Mouse (Mus musculus) lung, postnatal 36 days (tissue): Measurements from ENCODE around the gene Afap1l2.

ENCODE experiments used
- DNase-seq: peaks from one replicate; pipeline ENCODE4 v3.0.0; 2022; ENCODE audit warnings: mixed read lengths

The Afap1l2 gene

GRCm38 (mm10) chr19:57006841-57007240, 1.2 kb downstream of the Afap1l2 start:
- no peak for DNase-seq

GRCm38 (mm10) chr19:57005062-57005461, 3.0 kb downstream of the Afap1l2 start:
- peak; percentile 76 for DNase-seq

- DNase-seq, result peak; percentile 60
Observed at GRCm38 (mm10) chr19:57003460-57003810, 4.6 kb downstream of the Afap1l2 start.

- no peak for DNase-seq
Observed at GRCm38 (mm10) chr19:57002741-57003459, 5.1 kb downstream of the Afap1l2 start.

- DNase-seq, result no peak
Observed at GRCm38 (mm10) chr19:57001926-57002325, 6.1 kb downstream of the Afap1l2 start.

- no peak for DNase-seq
Observed at GRCm38 (mm10) chr19:57000592-57000991, 7.4 kb downstream of the Afap1l2 start.

GRCm38 (mm10) chr19:56999781-57000180, 8.2 kb downstream of the Afap1l2 start:
- DNase-seq, result no peak

- no peak for DNase-seq
Observed at GRCm38 (mm10) chr19:56998910-56999309, 9.1 kb downstream of the Afap1l2 start.

GRCm38 (mm10) chr19:56998331-56998730, 9.7 kb downstream of the Afap1l2 start:
- no peak for DNase-seq

- peak; percentile 82 for DNase-seq
Observed at GRCm38 (mm10) chr19:56997164-56997599, 10.8 kb downstream of the Afap1l2 start.

- no peak for DNase-seq
Observed at GRCm38 (mm10) chr19:56995441-56995840, 12.6 kb downstream of the Afap1l2 start.

- peak; percentile 83 for DNase-seq
Observed at GRCm38 (mm10) chr19:56994653-56995052, 13.4 kb downstream of the Afap1l2 start.

GRCm38 (mm10) chr19:56993763-56994162, 14.3 kb downstream of the Afap1l2 start:
- no peak for DNase-seq

- DNase-seq, result no peak
Observed at GRCm38 (mm10) chr19:56992978-56993545, 15.0 kb downstream of the Afap1l2 start.

GRCm38 (mm10) chr19:56990367-56991111, 17.5 kb downstream of the Afap1l2 start:
- peak; percentile 63 for DNase-seq

GRCm38 (mm10) chr19:56989171-56989570, 18.9 kb downstream of the Afap1l2 start:
- peak; percentile 44 for DNase-seq

- no peak for DNase-seq
Observed at GRCm38 (mm10) chr19:56984229-56984628, 23.8 kb downstream of the Afap1l2 start.

GRCm38 (mm10) chr19:56983757-56984156, 24.3 kb downstream of the Afap1l2 start:
- no peak for DNase-seq

GRCm38 (mm10) chr19:56981760-56982159, 26.3 kb downstream of the Afap1l2 start:
- DNase-seq, result no peak

- no peak for DNase-seq
Observed at GRCm38 (mm10) chr19:56980803-56981202, 27.2 kb downstream of the Afap1l2 start.

GRCm38 (mm10) chr19:56976962-56977948, 30.8 kb downstream of the Afap1l2 start:
- peak; percentile 73 for DNase-seq

GRCm38 (mm10) chr19:56976515-56976914, 31.5 kb downstream of the Afap1l2 start:
- DNase-seq, result no peak

- DNase-seq, result peak; percentile 63
Observed at GRCm38 (mm10) chr19:56975502-56975901, 32.5 kb downstream of the Afap1l2 start.
